Mouse (Mus musculus): ENCODE measurements around the gene Hs2st1. TPM values are rescaled to one million over a fixed set of nuclear protein-coding genes. Genes with fewer than 3 reads are reported as not detected.

Hs2st1 gene
- polyA plus RNA-seq, 1 experiment from 2014 or later = 15.3 TPM

- no peaks in the 10 kb centered on the region for H3K36me3 ChIP-seq
- WGBS = 78% methylated on average over 5 of the region's 5 CpGs
- peaks cover 14% of the 10 kb centered on the region; the same call in 1 of the 2 replicates for H3K27me3 ChIP-seq
- H3K4me3 ChIP-seq (replicated peaks) = no peak overlapping the region
- peaks cover 24% of the 10 kb centered on the region for H3K4me1 ChIP-seq
- H3K27ac ChIP-seq (replicated peaks) = no peak overlapping the region
- H3K9me3 ChIP-seq (replicated peaks) = no peaks in the 10 kb centered on the region
- no peak overlapping the region for H3K9ac ChIP-seq
- H3K4me2 ChIP-seq (replicated peaks) = no peak overlapping the region
- no peak for ATAC-seq (ENCODE audit: insufficient number of reproducible peaks, low FRiP score, low TSS enrichment, low read depth)
Measured at GRCm38 (mm10) chr3:144401292-144401691, 168.7 kb downstream of the Hs2st1 start.

- H3K27ac ChIP-seq (replicated peaks) = no peak overlapping the region
- peaks cover 14% of the 10 kb centered on the region; the same call in 1 of the 2 replicates for H3K27me3 ChIP-seq
- peaks cover 24% of the 10 kb centered on the region for H3K4me1 ChIP-seq
- H3K36me3 ChIP-seq = no peaks in the 10 kb centered on the region
- H3K9ac ChIP-seq = no peak overlapping the region
- H3K4me3 ChIP-seq (replicated peaks) = no peak overlapping the region
- no peaks in the 10 kb centered on the region for H3K9me3 ChIP-seq (replicated peaks)
- H3K4me2 ChIP-seq (replicated peaks) = no peak overlapping the region
- no peak for ATAC-seq (ENCODE audit: insufficient number of reproducible peaks, low FRiP score, low TSS enrichment, low read depth)
- 76% methylated on average over 7 of the region's 7 CpGs for WGBS
Measured at GRCm38 (mm10) chr3:144400870-144401269, 169.1 kb downstream of the Hs2st1 start.

- Histone ChIP-seq H3K36me3 (no peaks in the 10 kb centered on the region), H3K9ac (no peak overlapping the region), H3K4me2 (replicated peaks) (no peak overlapping the region), H3K27ac (replicated peaks) (no peak overlapping the region), H3K4me3 (replicated peaks) (no peak overlapping the region), H3K9me3 (replicated peaks) (no peaks in the 10 kb centered on the region), H3K4me1 (peaks cover 23% of the 10 kb centered on the region), H3K27me3 (peaks cover 14% of the 10 kb centered on the region; the same call in 1 of the 2 replicates)
- no peak for ATAC-seq (ENCODE audit: insufficient number of reproducible peaks, low FRiP score, low TSS enrichment, low read depth)
- WGBS = 73% methylated on average over 8 of the region's 8 CpGs
Measured at GRCm38 (mm10) chr3:144400374-144400773, 169.6 kb downstream of the Hs2st1 start.

- H3K9me3 ChIP-seq (replicated peaks) = no peaks in the 10 kb centered on the region
- H3K4me3 ChIP-seq (replicated peaks) = peak overlapping the region; percentile 19
- peaks cover 14% of the 10 kb centered on the region; the same call in 1 of the 2 replicates for H3K27me3 ChIP-seq
- ATAC-seq (ENCODE audit: insufficient number of reproducible peaks, low FRiP score, low TSS enrichment, low read depth) = peak; percentile 64; the same call in 1 of the 2 replicates
- H3K27ac ChIP-seq (replicated peaks) = no peak overlapping the region
- no peak overlapping the region for H3K9ac ChIP-seq
- H3K36me3 ChIP-seq = no peaks in the 10 kb centered on the region
- H3K4me1 ChIP-seq = peaks cover 23% of the 10 kb centered on the region
- H3K4me2 ChIP-seq (replicated peaks) = peak overlapping the region; percentile 44
- 26% methylated on average over 21 of the region's 21 CpGs for WGBS
Measured at GRCm38 (mm10) chr3:144399358-144400096, 170.5 kb downstream of the Hs2st1 start.

GRCm38 (mm10) chr3:144398166-144398565, 171.8 kb downstream of the Hs2st1 start:
- Histone ChIP-seq H3K27ac (replicated peaks) (no peak overlapping the region), H3K36me3 (no peaks in the 10 kb centered on the region), H3K9me3 (replicated peaks) (no peaks in the 10 kb centered on the region), H3K4me2 (replicated peaks) (no peak overlapping the region), H3K4me3 (replicated peaks) (no peak overlapping the region), H3K27me3 (peaks cover 10% of the 10 kb centered on the region; the same call in 1 of the 2 replicates), H3K4me1 (peaks cover 25% of the 10 kb centered on the region), H3K9ac (no peak overlapping the region)
- ATAC-seq (ENCODE audit: insufficient number of reproducible peaks, low FRiP score, low TSS enrichment, low read depth) = no peak
- WGBS = 83% methylated on average over 7 of the region's 7 CpGs

GRCm38 (mm10) chr3:144396478-144396877, 173.5 kb downstream of the Hs2st1 start:
- Histone ChIP-seq H3K27ac (replicated peaks) (peak overlapping the region; percentile 3; the same call in 1 of the 2 replicates), H3K27me3 (peaks cover 10% of the 10 kb centered on the region; the same call in 1 of the 2 replicates), H3K4me2 (replicated peaks) (no peak overlapping the region), H3K4me1 (peaks cover 25% of the 10 kb centered on the region), H3K9me3 (replicated peaks) (no peaks in the 10 kb centered on the region), H3K36me3 (no peaks in the 10 kb centered on the region), H3K4me3 (replicated peaks) (no peak overlapping the region), H3K9ac (no peak overlapping the region)
- no peak for ATAC-seq (ENCODE audit: insufficient number of reproducible peaks, low FRiP score, low TSS enrichment, low read depth)
- 47% methylated on average over 17 of the region's 17 CpGs for WGBS

GRCm38 (mm10) chr3:144394454-144394943, 175.5 kb downstream of the Hs2st1 start:
- Histone ChIP-seq H3K27me3 (no peaks in the 10 kb centered on the region), H3K9me3 (replicated peaks) (no peaks in the 10 kb centered on the region), H3K27ac (replicated peaks) (no peak overlapping the region), H3K4me1 (peaks cover 22% of the 10 kb centered on the region), H3K4me3 (replicated peaks) (no peak overlapping the region), H3K36me3 (no peaks in the 10 kb centered on the region), H3K4me2 (replicated peaks) (0 out of 2 replicates have a peak overlapping the region, but pooled peaks have one; percentile 1), H3K9ac (no peak overlapping the region)
- WGBS = 47% methylated on average over 7 of the region's 7 CpGs
- ATAC-seq (ENCODE audit: insufficient number of reproducible peaks, low FRiP score, low TSS enrichment, low read depth) = no peak

- 76% methylated on average over 4 of the region's 4 CpGs for WGBS
- no peak overlapping the region for H3K4me2 ChIP-seq (replicated peaks)
- no peaks in the 10 kb centered on the region for H3K36me3 ChIP-seq
- no peak overlapping the region for H3K27ac ChIP-seq (replicated peaks)
- H3K9me3 ChIP-seq (replicated peaks) = no peaks in the 10 kb centered on the region
- no peak overlapping the region for H3K4me3 ChIP-seq (replicated peaks)
- H3K9ac ChIP-seq = no peak overlapping the region
- ATAC-seq (ENCODE audit: insufficient number of reproducible peaks, low FRiP score, low TSS enrichment, low read depth) = no peak
- H3K27me3 ChIP-seq = peaks cover 11% of the 10 kb centered on the region
- H3K4me1 ChIP-seq = peaks cover 7% of the 10 kb centered on the region; the same call in 1 of the 2 replicates
Measured at GRCm38 (mm10) chr3:144386446-144386845, 183.5 kb downstream of the Hs2st1 start.

GRCm38 (mm10) chr3:144384648-144385047, 185.3 kb downstream of the Hs2st1 start:
- H3K27ac ChIP-seq (replicated peaks) = no peak overlapping the region
- H3K4me1 ChIP-seq = peaks cover 16% of the 10 kb centered on the region
- H3K4me2 ChIP-seq (replicated peaks) = no peak overlapping the region
- no peaks in the 10 kb centered on the region for H3K36me3 ChIP-seq
- peaks cover 11% of the 10 kb centered on the region for H3K27me3 ChIP-seq
- WGBS = 88% methylated on average over 10 of the region's 10 CpGs
- no peaks in the 10 kb centered on the region for H3K9me3 ChIP-seq (replicated peaks)
- ATAC-seq (ENCODE audit: insufficient number of reproducible peaks, low FRiP score, low TSS enrichment, low read depth) = no peak
- no peak overlapping the region for H3K4me3 ChIP-seq (replicated peaks)
- no peak overlapping the region for H3K9ac ChIP-seq

GRCm38 (mm10) chr3:144381431-144381980, 188.5 kb downstream of the Hs2st1 start:
- H3K4me2 ChIP-seq (replicated peaks) = peak overlapping the region; percentile 47
- no peaks in the 10 kb centered on the region for H3K36me3 ChIP-seq
- H3K9me3 ChIP-seq (replicated peaks) = no peaks in the 10 kb centered on the region
- WGBS = 29% methylated on average over 15 of the region's 16 CpGs
- peak overlapping the region; percentile 30 for H3K4me3 ChIP-seq (replicated peaks)
- H3K27ac ChIP-seq (replicated peaks) = peak overlapping the region; percentile 18
- H3K9ac ChIP-seq = no peak overlapping the region
- H3K27me3 ChIP-seq = peaks cover 14% of the 10 kb centered on the region
- ATAC-seq (ENCODE audit: insufficient number of reproducible peaks, low FRiP score, low TSS enrichment, low read depth) = no peak
- H3K4me1 ChIP-seq = peaks cover 42% of the 10 kb centered on the region

- Histone ChIP-seq H3K27me3 (peaks cover 18% of the 10 kb centered on the region), H3K27ac (replicated peaks) (0 out of 2 replicates have a peak overlapping the region, but pooled peaks have one; percentile 22), H3K9me3 (replicated peaks) (no peaks in the 10 kb centered on the region), H3K36me3 (no peaks in the 10 kb centered on the region), H3K4me2 (replicated peaks) (peak overlapping the region; percentile 47), H3K4me1 (peaks cover 44% of the 10 kb centered on the region), H3K4me3 (replicated peaks) (peak overlapping the region; percentile 30), H3K9ac (no peak overlapping the region)
- WGBS = 4% methylated on average over 18 of the region's 18 CpGs
- peak; percentile 79 for ATAC-seq (ENCODE audit: insufficient number of reproducible peaks, low FRiP score, low TSS enrichment, low read depth)
Measured at GRCm38 (mm10) chr3:144380921-144381320, 189.1 kb downstream of the Hs2st1 start.
